Mouse (Mus musculus): ENCODE data around the gene Mrps21.
A peak's percentile ranks its signal among the peaks of the same experiment; 100 is the strongest.
"Not testable (repeated sequence)": the region's sequence is repeated elsewhere in the genome, so short reads cannot be mapped to it uniquely, and the experiment has no call there.

DNA sequence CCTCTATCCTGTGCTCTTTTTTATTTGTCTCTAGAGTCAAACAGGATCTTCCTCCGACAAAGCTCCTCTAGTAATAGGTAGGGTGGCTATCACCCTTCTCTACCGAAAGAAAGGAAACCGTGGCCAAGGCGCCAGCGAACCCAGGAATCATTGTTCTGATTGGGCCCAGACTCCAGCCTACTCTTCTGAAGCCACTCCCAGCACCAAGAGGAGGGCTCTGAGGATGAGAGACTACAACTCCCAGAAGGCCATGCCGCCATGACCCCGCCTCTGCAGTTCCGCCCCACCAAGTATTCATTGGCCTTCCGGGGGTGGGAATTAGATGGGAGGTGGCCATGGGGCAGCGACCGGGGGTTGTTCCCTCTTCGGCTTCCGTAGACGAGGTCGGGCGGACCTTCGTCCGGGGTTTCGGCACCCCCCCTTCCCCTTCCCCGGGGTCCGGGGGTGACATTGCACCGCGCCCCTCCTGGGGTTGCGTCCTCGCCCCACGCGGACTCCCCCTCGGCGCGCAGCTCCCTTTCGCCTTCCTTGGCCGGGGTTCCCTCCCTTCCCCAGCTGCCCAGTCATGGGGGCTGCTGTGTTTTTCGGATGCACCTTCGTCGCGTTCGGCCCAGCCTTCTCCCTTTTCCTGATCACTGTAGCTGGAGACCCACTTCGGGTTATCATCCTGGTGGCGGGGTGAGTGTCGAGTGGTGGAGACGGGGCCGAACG is 22.4 kb upstream of the Mrps21 start, which contains the start of gene Aph1a:
- peak; percentile 28; the same call in 1 of the 2 replicates for TF ChIP-seq POLR2A (IDR thresholded peaks at IDR 0.05; ENCODE audit: borderline replicate concordance, control insufficient read depth, low read depth, low read length)
- TF ChIP-seq CTCF (IDR thresholded peaks at IDR 0.05; ENCODE audit: control insufficient read depth, insufficient read depth, low read length): not testable (repeated sequence)

Measured in bone marrow, adult 2 months (tissue).